Mouse (Mus musculus): ENCODE data around the gene Dnah17.
A peak's percentile ranks its signal among the peaks of the same experiment; 100 is the strongest.

Dnah17 gene

DNA sequence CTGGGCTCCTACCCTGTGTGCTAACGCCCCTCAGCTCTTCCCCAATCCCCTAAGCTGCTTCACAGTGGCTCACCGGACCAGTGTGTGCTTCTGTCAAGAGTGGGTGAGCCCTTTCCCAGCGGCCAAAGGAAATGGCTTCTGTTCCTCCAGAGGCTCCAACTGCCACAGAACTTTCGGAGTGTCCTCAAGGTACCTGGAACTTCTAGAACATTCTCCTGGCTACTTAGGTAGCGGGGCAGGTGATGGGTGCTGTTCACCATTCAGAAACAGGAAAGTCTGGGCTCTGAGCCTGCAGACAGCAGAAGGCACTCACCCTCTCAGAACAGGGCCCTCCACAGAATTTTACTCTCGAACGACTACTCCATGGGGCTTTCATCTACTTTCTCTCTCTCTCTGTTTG is at the start of gene Dnah17:
TSS of gene Dnah17 (minus strand) at position 101 of the 400 bp plus-strand sequence.
- no peak for DNase-seq (ENCODE audit: low spot score in 2 of 2)

GRCm38 (mm10) chr11:118180199-118180598 is 49.8 kb upstream of the Dnah17 start:
- no peak for DNase-seq (ENCODE audit: low spot score in 2 of 2)

GRCm38 (mm10) chr11:118178236-118178635 is 47.8 kb upstream of the Dnah17 start:
- DNase-seq (ENCODE audit: low spot score in 2 of 2) = no peak

GRCm38 (mm10) chr11:118174752-118175151 is 44.3 kb upstream of the Dnah17 start:
- no peak for DNase-seq (ENCODE audit: low spot score in 2 of 2)

DNA sequence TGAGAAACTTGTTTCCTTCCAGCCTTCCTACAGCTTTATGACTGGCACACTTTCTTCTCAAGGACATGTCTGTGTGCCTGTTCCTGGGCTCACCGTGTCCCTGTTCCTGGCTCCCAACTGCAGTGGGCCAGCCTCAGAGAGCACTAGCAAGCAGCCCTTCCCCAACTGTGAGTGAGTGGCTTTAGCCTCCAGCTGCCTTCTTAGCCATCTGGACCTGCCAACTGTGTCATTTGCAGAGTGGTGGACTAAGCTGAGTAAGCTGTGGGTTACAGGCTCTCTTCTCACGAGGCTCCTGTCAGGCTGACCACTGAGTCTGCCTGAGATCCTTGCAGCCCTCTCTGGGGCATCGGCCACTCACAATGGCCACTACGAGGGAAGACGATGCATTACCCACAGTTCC is 42.3 kb upstream of the Dnah17 start:
- no peak for DNase-seq (ENCODE audit: low spot score in 2 of 2)

DNA sequence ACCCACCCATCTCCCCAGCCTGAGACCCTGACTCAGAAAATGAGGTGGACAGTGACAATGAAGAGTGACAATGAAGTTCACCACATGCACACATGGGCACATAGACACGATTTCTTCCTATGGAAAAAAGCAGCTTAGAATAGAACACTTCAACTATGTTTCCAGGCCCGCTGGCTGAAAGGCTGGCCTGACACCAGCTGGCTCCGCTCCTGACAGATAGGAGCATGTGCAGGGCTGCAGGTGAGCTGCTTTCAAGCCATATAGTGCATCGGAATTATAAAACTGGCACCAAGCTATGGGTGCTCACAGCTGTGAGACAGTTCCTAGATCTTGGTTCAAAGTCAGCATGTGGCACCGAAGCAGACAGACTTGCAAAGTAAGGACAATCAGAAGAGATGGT is 39.9 kb upstream of the Dnah17 start:
- no peak for DNase-seq (ENCODE audit: low spot score in 2 of 2)

DNA sequence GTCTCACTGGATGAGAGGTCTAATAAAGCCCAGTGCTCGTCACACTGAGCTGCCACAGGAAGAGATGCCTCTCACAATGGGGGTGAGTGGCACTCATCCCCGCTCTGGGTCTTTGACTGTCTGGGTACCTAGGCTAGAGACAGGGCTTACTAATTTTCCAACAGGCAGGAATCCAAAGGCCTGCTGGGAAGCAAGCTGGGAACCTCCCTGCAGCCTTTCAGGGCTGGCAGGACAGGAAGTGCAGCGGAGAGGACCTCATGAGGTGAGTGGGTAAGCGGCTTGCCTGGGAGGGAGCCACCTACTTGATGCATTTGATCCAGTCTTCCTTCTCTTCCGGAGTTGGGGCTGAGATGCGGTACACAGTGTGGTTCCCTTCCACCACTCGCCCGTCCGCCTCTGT is 38.3 kb upstream of the Dnah17 start:
- no peak for DNase-seq (ENCODE audit: low spot score in 2 of 2)

DNA sequence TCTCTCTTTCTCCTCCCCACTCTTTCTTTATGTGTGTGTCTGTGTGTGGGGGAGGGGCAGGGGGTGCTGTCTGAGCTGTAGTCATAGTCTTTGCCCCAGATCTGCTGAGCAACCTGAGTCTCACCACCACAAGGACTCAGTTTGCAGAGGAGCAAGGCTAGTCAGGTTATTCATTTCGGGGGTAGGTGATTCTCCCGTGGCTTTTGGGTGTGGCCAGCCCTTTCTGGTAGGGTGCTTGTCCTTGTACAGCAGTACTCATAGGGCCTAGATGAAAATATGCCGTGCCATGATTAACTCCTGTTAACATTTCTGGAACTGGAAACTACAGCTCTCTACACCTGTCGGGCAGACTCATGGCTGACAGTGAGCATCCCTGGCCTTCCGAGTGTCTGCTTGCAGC is 36.2 kb upstream of the Dnah17 start:
- DNase-seq (ENCODE audit: low spot score in 2 of 2) = no peak

DNA sequence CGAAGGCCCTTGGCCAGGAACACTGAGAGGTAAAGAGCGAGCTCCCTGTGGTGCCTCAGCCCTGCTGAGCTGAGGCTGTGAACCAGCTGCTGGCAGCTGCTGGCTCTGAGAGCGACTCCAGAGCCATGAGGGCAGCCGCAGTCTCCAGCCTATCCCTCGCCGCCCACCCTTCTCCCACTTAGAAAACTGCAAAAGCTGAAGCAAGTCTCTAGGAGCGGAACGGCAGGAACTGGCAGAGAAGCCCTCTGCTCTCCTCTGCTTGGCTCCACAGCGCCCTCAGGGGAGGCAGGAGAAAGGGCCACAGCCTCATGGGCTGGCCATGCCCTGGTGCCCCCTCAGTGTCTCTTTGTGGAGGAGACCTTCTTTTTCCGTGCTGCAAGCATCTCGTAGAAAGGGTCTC is 35.2 kb upstream of the Dnah17 start:
- DNase-seq (ENCODE audit: low spot score in 2 of 2) = no peak

GRCm38 (mm10) chr11:118164566-118164965 is 34.1 kb upstream of the Dnah17 start:
- no peak for DNase-seq (ENCODE audit: low spot score in 2 of 2)

DNA sequence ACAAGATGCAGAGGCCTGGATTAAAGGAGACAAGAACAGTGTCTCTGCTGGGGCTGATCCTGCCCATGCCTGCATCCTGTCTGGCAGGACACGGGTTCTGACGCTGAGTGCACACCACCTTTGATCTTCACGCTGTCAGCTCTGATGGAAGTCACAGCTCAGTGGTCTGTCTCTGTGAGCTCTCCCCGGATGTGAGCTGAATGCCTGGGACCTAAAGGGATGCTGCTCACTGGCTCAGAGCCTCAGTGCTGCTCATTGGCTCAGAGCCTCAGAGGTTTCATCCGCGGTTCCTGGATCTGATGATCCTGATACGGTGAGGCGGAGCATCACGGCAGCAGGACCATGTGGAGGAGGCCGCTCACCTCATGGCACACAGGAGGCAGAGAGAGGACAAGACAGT is 31.8 kb upstream of the Dnah17 start:
- no peak for DNase-seq (ENCODE audit: low spot score in 2 of 2)

DNA sequence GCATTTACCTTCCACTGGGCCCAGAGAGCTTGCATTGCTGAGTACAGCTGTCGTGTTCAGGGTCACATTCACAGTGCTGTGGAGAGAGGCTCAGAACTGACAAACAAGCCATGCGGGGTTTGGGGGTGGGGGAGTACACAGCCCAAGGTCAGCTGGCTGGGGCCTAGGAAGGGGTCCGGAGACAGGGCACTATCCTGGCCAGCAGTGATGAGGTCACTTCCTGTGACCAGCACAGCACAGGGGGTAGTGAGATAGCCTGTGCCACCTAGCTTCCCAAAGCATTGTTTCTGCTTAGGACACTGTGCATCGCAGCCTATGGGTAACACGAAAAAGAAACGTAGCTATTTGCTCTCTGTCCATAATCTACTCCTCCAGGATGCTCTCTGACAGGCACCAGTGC is 30.8 kb upstream of the Dnah17 start:
- no peak for DNase-seq (ENCODE audit: low spot score in 2 of 2)

DNA sequence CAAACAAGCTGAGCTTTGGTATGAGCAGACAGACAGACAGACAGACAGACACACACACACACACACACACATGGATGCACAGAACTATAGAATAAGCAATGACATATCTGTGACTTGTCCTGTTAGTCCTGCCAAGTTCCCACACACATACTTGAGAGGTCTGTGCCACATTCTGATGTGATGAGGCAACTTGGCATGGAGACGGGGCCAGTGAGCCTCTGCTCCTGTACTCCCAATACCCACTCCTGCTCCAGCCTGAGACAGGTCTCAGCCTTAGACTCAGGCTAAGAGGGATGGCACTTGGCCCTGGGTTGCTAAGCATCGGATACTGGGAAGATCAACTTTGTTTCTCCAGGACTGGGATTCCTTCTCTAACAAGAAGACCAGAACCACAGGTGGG is 30.3 kb upstream of the Dnah17 start:
- DNase-seq (ENCODE audit: low spot score in 2 of 2) = no peak

DNA sequence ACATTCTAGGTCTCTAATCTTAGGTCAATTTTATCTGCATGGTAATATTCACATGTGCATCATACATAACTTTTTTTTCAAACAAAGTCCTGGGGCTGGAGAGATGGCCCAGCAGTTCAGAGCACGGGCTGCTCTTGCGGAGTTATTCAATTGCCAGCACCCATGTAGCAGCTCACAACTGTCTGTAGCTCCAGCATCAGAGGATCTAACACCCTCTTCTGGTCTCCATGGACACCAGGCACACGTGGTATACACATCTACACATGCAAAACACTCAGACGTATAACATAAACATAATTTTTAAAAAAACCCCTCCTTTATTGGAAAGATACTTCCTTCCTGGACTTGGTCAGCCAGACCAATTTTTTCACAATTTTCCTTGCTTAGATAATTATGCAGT is 28.3 kb upstream of the Dnah17 start:
- DNase-seq (ENCODE audit: low spot score in 2 of 2) = no peak

- no peak for DNase-seq (ENCODE audit: low spot score in 2 of 2)
These were observed 26.1 kb upstream of the Dnah17 start for GRCm38 (mm10) chr11:118156480-118157060.

GRCm38 (mm10) chr11:118152964-118153363 is 22.5 kb upstream of the Dnah17 start:
- no peak for DNase-seq (ENCODE audit: low spot score in 2 of 2)

DNA sequence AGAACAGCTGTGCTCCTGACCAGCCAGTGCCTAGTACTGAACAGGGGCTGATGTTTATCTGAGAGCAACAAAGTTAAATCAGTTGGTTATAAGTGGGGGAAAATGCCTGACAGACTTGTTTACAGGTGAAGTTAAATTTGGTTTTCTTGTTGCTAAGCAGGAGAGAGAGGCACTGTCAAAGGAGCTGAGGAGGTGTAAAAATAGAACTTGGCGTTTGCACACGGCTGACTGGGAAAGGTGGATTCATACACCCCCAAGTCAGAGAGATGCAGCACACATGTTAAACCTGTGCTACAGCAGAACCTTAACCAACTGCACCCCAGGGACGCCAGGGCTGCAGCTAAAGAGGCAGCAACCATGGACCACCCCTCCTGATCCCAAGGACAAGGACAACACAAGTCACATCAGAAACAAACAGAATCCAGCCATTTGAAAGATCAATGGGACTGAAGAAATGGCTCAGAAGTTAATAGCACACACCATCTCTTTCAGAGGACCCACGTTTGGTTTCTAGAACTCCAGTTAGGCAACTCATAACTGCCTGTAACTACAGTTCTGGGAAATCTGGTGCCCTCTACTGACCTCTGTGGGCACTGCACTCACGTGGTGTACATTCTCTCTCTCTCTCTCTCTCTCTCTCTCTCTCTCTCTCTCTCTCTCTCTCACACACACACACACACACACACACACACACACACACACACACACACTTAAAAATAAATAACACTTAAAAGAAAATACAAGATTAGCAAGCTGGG is 21.2 kb upstream of the Dnah17 start:
- no peak for DNase-seq (ENCODE audit: low spot score in 2 of 2)

- peak; percentile 41 for DNase-seq (ENCODE audit: low spot score in 2 of 2)
These were observed 19.8 kb upstream of the Dnah17 start for GRCm38 (mm10) chr11:118150115-118150701.

DNA sequence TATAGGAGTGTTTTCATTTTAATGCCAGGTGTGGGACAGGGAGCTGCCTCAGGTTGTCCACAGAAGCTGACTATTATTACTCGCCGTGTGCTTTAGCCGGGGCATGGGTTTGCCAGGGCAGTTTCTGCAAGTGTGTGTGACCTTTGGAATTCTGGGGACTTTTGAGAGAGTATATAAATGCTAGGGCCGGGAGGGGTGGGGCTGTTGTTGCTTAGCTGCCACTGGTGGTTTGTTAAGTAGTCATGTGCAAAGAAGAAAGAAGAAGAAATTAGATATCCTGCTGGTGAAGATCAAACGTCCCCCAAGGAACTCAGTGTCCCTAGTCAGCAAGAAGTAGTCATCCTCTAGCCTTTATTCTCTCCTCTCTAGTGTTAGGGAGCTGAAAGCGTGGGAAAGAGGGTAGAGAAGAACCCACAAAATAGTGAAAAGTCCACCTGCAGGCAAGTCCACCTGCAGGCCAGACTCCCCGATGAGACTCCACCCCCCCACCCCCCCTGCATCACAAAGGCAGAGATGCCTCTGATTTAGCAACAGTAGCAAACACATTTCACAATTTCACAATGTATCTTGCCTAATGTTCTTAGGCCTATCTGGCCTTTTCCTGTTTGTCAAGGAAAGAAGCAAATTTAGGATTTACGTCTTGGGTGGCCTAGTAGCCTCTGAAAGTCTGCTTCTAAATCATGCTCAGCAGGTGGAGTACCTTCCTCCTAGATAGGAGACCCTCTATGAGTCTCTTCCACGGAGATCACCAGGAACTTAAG is 17.6 kb upstream of the Dnah17 start:
- DNase-seq (ENCODE audit: low spot score in 2 of 2) = no peak

DNA sequence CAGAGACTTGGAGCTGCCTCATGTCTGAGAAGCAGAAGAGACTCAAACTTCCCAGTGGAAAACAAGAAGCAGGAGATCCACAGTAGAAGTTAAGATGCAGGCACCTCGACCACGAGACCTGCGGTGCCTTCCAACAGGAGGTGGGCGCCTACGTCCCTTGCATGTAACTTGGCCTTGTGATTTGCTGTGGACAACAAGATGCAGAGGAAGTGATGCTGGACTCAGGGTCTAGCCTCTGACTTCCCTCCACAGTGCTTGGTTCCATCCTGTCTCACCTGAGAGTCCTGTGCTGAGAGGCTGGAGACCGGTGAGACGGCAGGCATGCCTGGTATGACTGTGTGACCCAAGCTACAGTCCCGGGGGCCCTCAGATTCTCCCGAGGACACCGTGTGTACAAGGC is 16.0 kb upstream of the Dnah17 start:
- no peak for DNase-seq (ENCODE audit: low spot score in 2 of 2)

- no peak for DNase-seq (ENCODE audit: low spot score in 2 of 2)
These were observed 15.4 kb upstream of the Dnah17 start for GRCm38 (mm10) chr11:118145771-118146351.

- DNase-seq (ENCODE audit: low spot score in 2 of 2) = no peak
These were observed 14.7 kb upstream of the Dnah17 start for GRCm38 (mm10) chr11:118145092-118145491.
